Mouse (Mus musculus): ENCODE data around the gene Gm572.

The Gm572 gene

GRCm38 (mm10) chr4:148643291-148644156, at the start of gene Gm572:
Gm572 (plus strand) TSS chr4:148643317.
- no peak for DNase-seq (ENCODE audit: low spot score)

GRCm38 (mm10) chr4:148593996-148594395, 49.1 kb upstream of the Gm572 start:
- no peak for DNase-seq (ENCODE audit: low spot score)

- no peak for DNase-seq (ENCODE audit: low spot score)
These were observed 47.2 kb upstream of the Gm572 start for GRCm38 (mm10) chr4:148595916-148596315.

GRCm38 (mm10) chr4:148596731-148597130, 46.4 kb upstream of the Gm572 start:
- DNase-seq (ENCODE audit: low spot score): no peak

GRCm38 (mm10) chr4:148598826-148599225, 44.3 kb upstream of the Gm572 start:
- no peak for DNase-seq (ENCODE audit: low spot score)

- no peak for DNase-seq (ENCODE audit: low spot score)
These were observed 42.8 kb upstream of the Gm572 start for GRCm38 (mm10) chr4:148600316-148600715.

- DNase-seq (ENCODE audit: low spot score): no peak
These were observed 41.2 kb upstream of the Gm572 start for GRCm38 (mm10) chr4:148601871-148602270.

- DNase-seq (ENCODE audit: low spot score): no peak
These were observed 40.6 kb upstream of the Gm572 start, which contains the start of gene Masp2 for GRCm38 (mm10) chr4:148602357-148603120. Masp2 (plus strand) TSS chr4:148602554.

GRCm38 (mm10) chr4:148603376-148604139, 39.6 kb upstream of the Gm572 start:
- DNase-seq (ENCODE audit: low spot score): no peak

GRCm38 (mm10) chr4:148604141-148604540, 39.0 kb upstream of the Gm572 start:
- DNase-seq (ENCODE audit: low spot score): no peak

- DNase-seq (ENCODE audit: low spot score): peak; percentile 77
These were observed 38.5 kb upstream of the Gm572 start for GRCm38 (mm10) chr4:148604541-148605165.

- peak; percentile 90 for DNase-seq (ENCODE audit: low spot score)
These were observed 35.4 kb upstream of the Gm572 start for GRCm38 (mm10) chr4:148607758-148608157.

GRCm38 (mm10) chr4:148609805-148610204, 33.3 kb upstream of the Gm572 start:
- DNase-seq (ENCODE audit: low spot score): no peak

GRCm38 (mm10) chr4:148610631-148611364, 32.3 kb upstream of the Gm572 start:
- DNase-seq (ENCODE audit: low spot score): no peak

GRCm38 (mm10) chr4:148612557-148612956, 30.6 kb upstream of the Gm572 start:
- no peak for DNase-seq (ENCODE audit: low spot score)

- DNase-seq (ENCODE audit: low spot score): no peak
These were observed 29.4 kb upstream of the Gm572 start for GRCm38 (mm10) chr4:148613738-148614137.

GRCm38 (mm10) chr4:148619805-148620204, 23.3 kb upstream of the Gm572 start:
- DNase-seq (ENCODE audit: low spot score): no peak

- no peak for DNase-seq (ENCODE audit: low spot score)
These were observed 22.4 kb upstream of the Gm572 start for GRCm38 (mm10) chr4:148620718-148621117.

GRCm38 (mm10) chr4:148622485-148622884, 20.6 kb upstream of the Gm572 start:
- DNase-seq (ENCODE audit: low spot score): no peak

GRCm38 (mm10) chr4:148623609-148624008, 19.5 kb upstream of the Gm572 start:
- no peak for DNase-seq (ENCODE audit: low spot score)

- DNase-seq (ENCODE audit: low spot score): no peak
These were observed 18.1 kb upstream of the Gm572 start for GRCm38 (mm10) chr4:148625010-148625409.
